Mouse (Mus musculus) bone marrow, adult 2 months (tissue): ENCODE data around the gene Sipa1l2.

Experiments used
- CTCF ChIP-seq: fragments of 200-500 bp; IDR thresholded peaks from 2 replicates; pipeline ENCODE4 v1.5.1; 2011; ENCODE audit warnings: low read length, control low read depth; ENCODE audit not compliant: control insufficient read depth, insufficient read depth
- POLR2A ChIP-seq: fragments of 200-500 bp; IDR thresholded peaks from 2 replicates; pipeline ENCODE4 v1.6.1; 2011; ENCODE audit warnings: low read depth, mild to moderate bottlenecking, control low read depth, low read length, borderline replicate concordance; ENCODE audit not compliant: control insufficient read depth

GRCm38 (mm10) chr8:125568851-125569532, 616 bp downstream of the Sipa1l2 start:
- TF ChIP-seq CTCF (no peak), POLR2A (no peak)
